Mouse (Mus musculus): ENCODE data around the gene Atp6v1a. TPM values are rescaled to one million over a fixed set of nuclear protein-coding genes. Genes with fewer than 3 reads are reported as not detected.

Atp6v1a gene
- 230 and 250 TPM in 2 replicates for polyA plus RNA-seq (2012; rRNA removed)

DNA sequence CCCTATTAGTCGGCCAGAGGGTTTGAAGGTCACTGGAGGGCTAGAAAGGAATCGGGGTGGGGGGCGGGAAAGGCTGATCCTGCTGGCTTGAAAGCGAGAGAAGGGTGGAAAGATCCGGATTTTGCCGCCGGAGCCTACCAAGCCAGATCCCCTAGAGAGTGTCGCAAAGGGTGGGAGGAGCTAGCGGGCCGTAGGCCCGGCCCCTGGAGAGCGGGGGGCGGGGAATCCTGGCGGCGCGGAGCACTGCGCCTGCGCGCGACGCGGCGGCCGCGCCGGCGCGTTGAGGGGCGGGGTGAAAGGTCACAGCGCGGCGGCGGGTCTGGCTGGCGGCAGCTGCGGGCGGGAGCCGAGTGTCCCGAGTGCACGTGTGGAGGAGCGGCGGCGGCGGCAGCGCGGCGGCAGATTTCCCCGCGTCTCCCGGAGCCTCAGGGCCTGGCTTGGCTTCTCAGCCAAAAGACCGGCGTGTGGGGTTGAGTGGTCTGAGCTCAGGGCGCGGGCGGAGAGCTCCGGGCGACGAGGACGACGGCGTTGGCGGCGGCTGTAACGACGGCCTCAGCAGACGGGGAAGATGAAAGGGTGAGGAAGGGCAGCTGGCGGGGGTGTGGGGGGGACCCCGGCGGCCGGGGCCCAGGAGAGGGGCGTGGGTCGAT, at the start of gene Atp6v1a, which contains the start of gene Naa50:
Gene Atp6v1a, minus strand, starts transcription at position 170 of the 650 bp plus-strand sequence.
Gene Naa50, plus strand, starts transcription at position 295 of the 650 bp plus-strand sequence.
- no peaks in the 10 kb centered on the region for H3K27me3 ChIP-seq (ENCODE audit: control insufficient read depth, insufficient read depth, low read length)
- WGBS: under 1% methylated on average over 71 of the region's 71 CpGs

DNA sequence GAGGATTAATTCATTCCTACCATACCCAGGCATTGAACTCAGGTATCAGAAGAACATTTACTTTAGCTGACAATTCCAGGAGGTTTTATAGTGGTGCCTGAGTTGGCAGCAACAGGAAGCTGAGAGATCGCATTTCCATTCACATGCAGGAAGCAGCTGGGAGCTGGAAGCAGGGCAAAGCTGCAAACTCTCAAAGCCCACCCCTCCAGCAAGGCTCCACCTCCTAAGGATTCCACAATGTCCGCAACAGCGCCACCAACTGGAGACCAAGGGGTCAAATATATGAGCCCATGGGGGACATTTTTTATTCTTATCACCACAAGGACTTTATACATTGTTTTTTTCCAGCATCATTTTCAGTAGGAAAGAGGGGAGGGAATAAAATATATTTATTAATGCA, 49.3 kb upstream of the Atp6v1a start:
- no peak for DNase-seq
- Histone ChIP-seq H3K4me1 (ENCODE audit: control insufficient read depth, insufficient read depth, low read length) (peaks cover 5% of the 10 kb centered on the region; the same call in 1 of the 2 replicates), H3K4me3 (replicated peaks; ENCODE audit: insufficient read depth, low read depth, low read length) (no peak overlapping the region), H3K27ac (ENCODE audit: insufficient read depth, low read length) (no peak overlapping the region), H3K27me3 (ENCODE audit: control insufficient read depth, insufficient read depth, low read length) (no peaks in the 10 kb centered on the region)
- WGBS: 89% methylated on average over 3 of the region's 3 CpGs
- TF ChIP-seq CTCF (IDR thresholded peaks at IDR 0.05; ENCODE audit: borderline replicate concordance, insufficient read depth, low read depth, low read length) (no peak), POLR2A (IDR thresholded peaks at IDR 0.05; ENCODE audit: borderline replicate concordance, insufficient read depth, low read length) (no peak)

More for the DNA sequence above, at the start of gene Atp6v1a, which contains the start of gene Naa50:
- DNase-seq: peak; percentile 92 to 93
- TF ChIP-seq CTCF (IDR thresholded peaks at IDR 0.05; ENCODE audit: borderline replicate concordance, insufficient read depth, low read depth, low read length) (no peak), POLR2A (IDR thresholded peaks at IDR 0.05; ENCODE audit: borderline replicate concordance, insufficient read depth, low read length) (peak; percentile 64; the same call in 1 of the 2 replicates)
- H3K27ac ChIP-seq (ENCODE audit: insufficient read depth, low read length): peak within 1 kb of the TSS; percentile 99
- H3K4me1 ChIP-seq (ENCODE audit: control insufficient read depth, insufficient read depth, low read length): no peaks in the 10 kb centered on the region
- H3K4me3 ChIP-seq (replicated peaks; ENCODE audit: insufficient read depth, low read depth, low read length): peak within 1 kb of the TSS; percentile 97

DNA sequence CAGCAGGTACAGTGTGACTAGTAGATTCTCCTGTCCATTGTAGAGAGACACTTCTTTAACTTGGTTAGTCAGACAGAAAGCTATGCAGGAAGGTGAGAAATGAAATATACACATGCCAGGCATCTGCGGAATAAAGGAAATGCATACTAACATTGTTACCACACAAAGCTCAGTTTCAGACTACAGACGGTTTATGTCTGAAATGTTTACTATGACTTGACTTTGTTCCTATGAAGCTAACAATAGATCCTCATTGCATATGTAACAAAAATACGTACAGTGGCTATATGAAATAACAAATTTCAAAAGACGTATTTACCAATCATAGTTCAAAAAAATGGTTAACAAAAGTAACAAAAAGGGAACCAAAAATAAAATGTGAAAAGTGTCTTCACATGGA, 47.7 kb upstream of the Atp6v1a start:
- DNase-seq: no peak
- Histone ChIP-seq H3K27ac (ENCODE audit: insufficient read depth, low read length) (no peak overlapping the region), H3K27me3 (ENCODE audit: control insufficient read depth, insufficient read depth, low read length) (no peaks in the 10 kb centered on the region), H3K4me3 (replicated peaks; ENCODE audit: insufficient read depth, low read depth, low read length) (no peak overlapping the region), H3K4me1 (ENCODE audit: control insufficient read depth, insufficient read depth, low read length) (peaks cover 5% of the 10 kb centered on the region; the same call in 1 of the 2 replicates)
- WGBS: 93% methylated on average over 4 of the region's 4 CpGs
- TF ChIP-seq POLR2A (IDR thresholded peaks at IDR 0.05; ENCODE audit: borderline replicate concordance, insufficient read depth, low read length) (no peak), CTCF (IDR thresholded peaks at IDR 0.05; ENCODE audit: borderline replicate concordance, insufficient read depth, low read depth, low read length) (no peak)

DNA sequence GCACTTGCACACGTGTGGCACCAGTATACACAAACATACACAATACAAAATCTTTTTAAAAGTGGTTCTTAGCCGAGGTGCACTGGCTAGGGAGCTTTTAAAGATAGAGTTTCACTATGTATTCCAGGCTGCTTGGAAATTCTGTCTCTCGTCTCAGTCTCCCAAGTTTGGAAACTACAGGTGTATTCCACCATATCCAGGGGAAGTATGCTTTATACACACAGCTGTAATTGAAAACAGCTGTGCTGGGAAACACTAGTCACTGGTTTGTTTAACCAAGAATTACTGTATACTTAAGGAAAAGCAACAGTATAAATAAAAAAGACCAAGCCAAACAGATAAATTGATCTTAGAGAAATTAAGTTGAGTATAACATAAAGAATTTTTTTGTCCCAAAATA, 45.3 kb upstream of the Atp6v1a start:
- no peak for DNase-seq
- 88% methylated on average over 3 of the region's 3 CpGs for WGBS
- Histone ChIP-seq H3K4me3 (replicated peaks; ENCODE audit: insufficient read depth, low read depth, low read length) (no peak overlapping the region), H3K4me1 (ENCODE audit: control insufficient read depth, insufficient read depth, low read length) (no peaks in the 10 kb centered on the region), H3K27me3 (ENCODE audit: control insufficient read depth, insufficient read depth, low read length) (no peaks in the 10 kb centered on the region), H3K27ac (ENCODE audit: insufficient read depth, low read length) (no peak overlapping the region)
- TF ChIP-seq POLR2A (IDR thresholded peaks at IDR 0.05; ENCODE audit: borderline replicate concordance, insufficient read depth, low read length) (no peak), CTCF (IDR thresholded peaks at IDR 0.05; ENCODE audit: borderline replicate concordance, insufficient read depth, low read depth, low read length) (no peak)

DNA sequence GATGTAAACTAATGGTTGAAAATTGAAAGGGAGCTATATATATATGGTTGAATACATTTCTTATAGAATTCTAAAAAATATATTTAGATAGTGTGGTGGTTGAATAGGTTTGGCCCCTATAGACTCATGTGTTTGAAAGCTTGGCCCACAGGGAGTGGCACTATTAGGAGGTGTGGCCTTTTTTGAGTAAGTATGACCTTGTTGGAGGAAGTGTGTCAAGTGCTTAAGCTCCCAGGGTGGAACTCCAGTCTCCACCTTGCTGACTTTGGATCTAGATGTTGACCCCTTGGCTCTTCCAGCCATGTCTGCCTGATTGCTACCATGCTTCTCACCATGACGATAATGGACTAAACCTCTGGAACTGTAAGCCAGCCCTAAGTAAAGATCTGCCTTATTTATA, 43.1 kb upstream of the Atp6v1a start:
- no peak for TF ChIP-seq POLR2A (IDR thresholded peaks at IDR 0.05; ENCODE audit: borderline replicate concordance, insufficient read depth, low read length)
- no peak for TF ChIP-seq CTCF (IDR thresholded peaks at IDR 0.05; ENCODE audit: borderline replicate concordance, insufficient read depth, low read depth, low read length)
- Histone ChIP-seq H3K27ac (ENCODE audit: insufficient read depth, low read length) (no peak overlapping the region), H3K27me3 (ENCODE audit: control insufficient read depth, insufficient read depth, low read length) (no peaks in the 10 kb centered on the region), H3K4me1 (ENCODE audit: control insufficient read depth, insufficient read depth, low read length) (no peaks in the 10 kb centered on the region; the same call in 1 of the 2 replicates), H3K4me3 (replicated peaks; ENCODE audit: insufficient read depth, low read depth, low read length) (no peak overlapping the region)
- DNase-seq: no peak
- 94% methylated on average over 1 of the region's 1 CpGs for WGBS

DNA sequence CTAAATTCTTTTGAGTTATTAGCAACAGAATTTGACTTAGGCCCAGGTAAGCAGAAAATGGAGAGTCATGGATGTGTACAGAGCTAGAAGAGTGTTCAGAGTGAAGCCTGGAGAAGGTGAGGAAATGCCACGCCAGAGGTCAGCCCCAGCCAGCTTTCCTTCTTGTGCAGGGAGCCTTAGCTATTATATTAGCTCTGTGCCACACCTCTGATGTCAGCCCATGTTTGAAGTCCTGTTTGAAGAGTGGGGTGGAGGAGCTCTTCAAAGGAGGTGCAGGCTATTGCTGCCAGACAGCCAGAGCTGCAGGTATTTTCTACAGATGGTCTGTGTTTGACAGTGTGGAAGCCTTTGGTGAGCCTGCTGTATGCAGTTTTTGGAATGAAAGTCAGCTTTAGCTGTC, 39.0 kb upstream of the Atp6v1a start:
- DNase-seq: no peak
- Histone ChIP-seq H3K4me3 (replicated peaks; ENCODE audit: insufficient read depth, low read depth, low read length) (no peak overlapping the region), H3K4me1 (ENCODE audit: control insufficient read depth, insufficient read depth, low read length) (peaks cover 5% of the 10 kb centered on the region; the same call in 1 of the 2 replicates), H3K27ac (ENCODE audit: insufficient read depth, low read length) (no peak overlapping the region), H3K27me3 (ENCODE audit: control insufficient read depth, insufficient read depth, low read length) (no peaks in the 10 kb centered on the region)
- no peak for TF ChIP-seq POLR2A (IDR thresholded peaks at IDR 0.05; ENCODE audit: borderline replicate concordance, insufficient read depth, low read length)
- TF ChIP-seq CTCF (IDR thresholded peaks at IDR 0.05; ENCODE audit: borderline replicate concordance, insufficient read depth, low read depth, low read length): no peak
- 72% methylated on average over 1 of the region's 1 CpGs for WGBS

DNA sequence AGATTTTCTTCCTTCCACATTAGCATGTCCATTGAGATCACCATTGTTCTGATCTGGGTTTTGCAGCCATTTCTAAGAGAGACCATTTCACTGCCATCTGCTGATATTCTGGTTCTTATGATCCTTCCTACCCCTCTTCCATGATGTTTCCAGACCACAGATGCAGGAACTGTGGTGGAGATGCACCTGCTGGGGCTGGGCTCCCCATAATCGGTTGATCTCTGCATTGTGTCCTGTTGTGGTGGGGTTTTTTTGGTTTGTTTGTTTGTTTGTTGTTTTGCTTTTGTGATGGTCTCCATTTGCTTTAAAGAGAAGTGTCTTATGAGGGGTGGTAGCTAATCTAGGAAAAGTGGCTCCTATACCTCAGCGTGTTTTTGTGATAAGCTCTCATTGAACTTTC, 37.0 kb upstream of the Atp6v1a start:
- H3K27me3 ChIP-seq (ENCODE audit: control insufficient read depth, insufficient read depth, low read length): no peaks in the 10 kb centered on the region
- peaks cover 5% of the 10 kb centered on the region; the same call in 1 of the 2 replicates for H3K4me1 ChIP-seq (ENCODE audit: control insufficient read depth, insufficient read depth, low read length)
- H3K4me3 ChIP-seq (replicated peaks; ENCODE audit: insufficient read depth, low read depth, low read length): no peak overlapping the region
- 94% methylated on average over 2 of the region's 2 CpGs for WGBS
- no peak for TF ChIP-seq CTCF (IDR thresholded peaks at IDR 0.05; ENCODE audit: borderline replicate concordance, insufficient read depth, low read depth, low read length)
- DNase-seq: no peak
- no peak overlapping the region for H3K27ac ChIP-seq (ENCODE audit: insufficient read depth, low read length)

DNA sequence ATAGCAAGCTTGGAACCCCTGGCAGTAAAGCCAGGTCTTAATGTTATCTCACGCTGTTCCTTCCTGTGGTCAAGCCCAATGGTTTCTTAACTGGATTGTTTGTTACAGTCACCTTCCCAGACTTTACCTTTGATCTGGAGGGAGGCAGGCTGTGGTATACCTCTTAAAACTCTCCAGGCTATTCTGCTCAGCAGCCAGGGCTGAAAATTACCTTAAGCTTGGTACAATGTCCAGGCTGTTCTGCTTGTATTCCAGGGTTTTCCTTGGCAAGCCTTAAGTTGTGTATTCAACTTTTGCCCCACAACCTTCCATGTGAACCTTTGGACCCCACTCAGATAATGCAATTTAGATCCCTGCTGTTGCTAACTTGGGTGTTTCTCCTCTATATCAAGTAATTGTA, 35.5 kb upstream of the Atp6v1a start:
- DNase-seq: no peak
- no peaks in the 10 kb centered on the region for H3K27me3 ChIP-seq (ENCODE audit: control insufficient read depth, insufficient read depth, low read length)
- no peak overlapping the region for H3K27ac ChIP-seq (ENCODE audit: insufficient read depth, low read length)
- TF ChIP-seq CTCF (IDR thresholded peaks at IDR 0.05; ENCODE audit: borderline replicate concordance, insufficient read depth, low read depth, low read length): no peak
- TF ChIP-seq POLR2A (IDR thresholded peaks at IDR 0.05; ENCODE audit: borderline replicate concordance, insufficient read depth, low read length): no peak
- WGBS: 60% methylated on average over 1 of the region's 1 CpGs
- H3K4me3 ChIP-seq (replicated peaks; ENCODE audit: insufficient read depth, low read depth, low read length): no peak overlapping the region
- peaks cover 5% of the 10 kb centered on the region; the same call in 1 of the 2 replicates for H3K4me1 ChIP-seq (ENCODE audit: control insufficient read depth, insufficient read depth, low read length)

Measured in cerebellum, adult 2 months (tissue).